Mouse (Mus musculus): ENCODE measurements around the gene Asah2. TPM values are rescaled to one million over a fixed set of nuclear protein-coding genes. Genes with fewer than 3 reads are reported as not detected.
"Not testable (repeated sequence)": the region's sequence is repeated elsewhere in the genome, so short reads cannot be mapped to it uniquely, and the experiment has no call there.

The Asah2 gene
- total RNA-seq, 2 experiments from 2014 or later = 7.2 to 7.3 TPM

DNA sequence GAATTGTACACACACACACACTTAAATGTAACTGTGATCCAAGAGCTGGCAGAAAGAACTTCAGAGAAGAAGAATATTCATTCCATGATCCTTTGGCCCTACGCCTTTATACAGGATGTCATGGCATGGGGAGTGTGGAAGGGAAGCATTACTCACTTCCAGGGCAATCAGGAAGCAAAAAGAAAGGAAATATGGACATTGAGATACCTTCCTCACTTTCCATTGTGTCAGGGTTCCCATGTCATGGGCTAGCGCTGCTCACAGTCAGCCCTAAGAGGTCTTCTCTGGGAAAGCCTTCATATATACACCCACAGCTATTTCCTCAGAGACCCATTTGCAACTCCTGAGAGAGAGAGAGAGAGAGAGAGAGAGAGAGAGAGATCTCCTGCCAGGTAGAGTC, 1.3 kb downstream of the Asah2 start:
- intact Hi-C loops (cut with DNase I) = no loop called here
- no peak for DNase-seq (ENCODE audit: low spot score in 2 of 2)

- intact Hi-C loops (cut with DNase I) = loop anchor here (5.0 kb wide), 1 partner anchor 132 kb away; no protein-coding TSS in a partner anchor
- no peak for DNase-seq (ENCODE audit: low spot score in 2 of 2)
Measured at GRCm38 (mm10) chr19:32104217-32104616, 3.8 kb downstream of the Asah2 start.

- intact Hi-C loops (cut with DNase I) = loop anchor here (5.0 kb wide), 1 partner anchor 131 kb away; no protein-coding TSS in a partner anchor
Measured at GRCm38 (mm10) chr19:32102976-32103300, 5.1 kb downstream of the Asah2 start.

DNA sequence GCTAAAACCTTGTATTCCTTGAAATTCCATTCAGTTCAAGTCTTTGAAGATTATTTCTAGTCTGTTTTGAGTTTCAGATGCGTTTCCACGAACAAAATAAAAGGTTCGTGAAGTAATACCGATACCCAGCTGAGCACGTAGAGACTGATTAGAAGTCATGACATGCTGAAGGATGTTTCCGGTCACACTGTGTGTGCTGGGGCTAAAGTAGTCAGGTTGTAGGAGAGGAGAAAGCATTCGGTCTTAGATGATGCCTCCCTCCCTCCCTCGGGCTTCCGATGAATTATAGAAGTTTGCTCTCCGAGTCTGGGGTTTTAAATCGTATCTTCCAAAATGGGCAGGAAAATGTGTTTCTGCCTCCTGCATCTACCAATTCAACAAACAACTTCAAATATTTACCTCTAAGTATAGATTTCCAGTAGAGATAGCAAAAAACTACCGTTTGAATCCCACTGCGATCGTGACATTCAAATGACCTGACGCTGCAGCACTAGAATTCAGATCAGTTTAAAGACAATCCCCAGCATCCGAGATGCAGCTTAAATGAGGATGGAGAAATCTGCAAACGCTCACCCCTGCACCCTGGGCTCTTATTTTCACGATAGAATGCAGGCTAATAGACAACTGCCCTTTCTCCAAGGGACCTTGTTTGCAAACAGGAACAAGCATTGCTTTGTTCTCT, 5.6 kb downstream of the Asah2 start:
- no peak for DNase-seq (ENCODE audit: low spot score in 2 of 2)
- intact Hi-C loops (cut with DNase I) = loop anchor here (5.0 kb wide), 1 partner anchor 130 kb away; no protein-coding TSS in a partner anchor

More at GRCm38 (mm10) chr19:32102976-32103300, 5.1 kb downstream of the Asah2 start:
- peak; percentile 35 to 41 for DNase-seq (ENCODE audit: low spot score in 2 of 2)

DNA sequence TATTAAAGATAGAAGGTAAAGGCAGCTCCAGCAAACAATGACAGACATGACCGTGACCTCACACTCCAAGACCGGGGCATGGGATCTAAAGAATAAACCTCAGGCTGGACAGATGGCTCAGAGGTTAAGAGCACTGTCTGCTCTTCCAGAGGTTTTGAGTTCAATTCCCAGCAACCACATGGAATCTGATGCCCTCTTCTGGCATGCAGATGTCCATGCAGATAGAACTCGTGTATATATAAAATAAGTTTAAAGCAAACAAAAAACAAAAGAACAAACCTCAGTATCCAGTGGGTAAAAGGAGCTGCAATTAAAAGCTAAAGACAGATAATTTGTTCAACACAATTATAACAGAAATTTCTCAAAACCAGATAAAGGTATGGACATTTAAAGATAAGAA, 9.4 kb downstream of the Asah2 start:
- intact Hi-C loops (cut with DNase I) = no loop called here
- DNase-seq (ENCODE audit: low spot score in 2 of 2) = no peak

- intact Hi-C loops (cut with DNase I) = no loop called here
- DNase-seq (ENCODE audit: low spot score in 2 of 2) = no peak
Measured at GRCm38 (mm10) chr19:32092358-32092757, 15.7 kb downstream of the Asah2 start.

DNA sequence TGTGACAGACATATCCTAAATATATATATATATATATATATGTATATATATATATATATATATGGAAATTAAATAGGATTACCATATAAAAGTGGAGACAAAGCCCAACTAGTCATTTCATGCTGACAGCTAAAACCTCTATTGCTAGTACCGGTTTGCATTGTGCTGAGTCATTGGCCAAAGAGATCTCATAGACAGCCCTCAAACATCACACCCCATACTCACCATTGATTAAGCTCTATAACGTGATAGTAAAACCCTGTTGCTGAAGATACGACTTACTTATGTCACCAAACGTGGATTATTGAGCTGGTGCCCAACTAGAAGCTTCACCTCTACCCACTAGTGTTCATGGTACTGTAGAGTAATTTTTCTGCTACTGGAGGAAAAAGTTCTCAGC, 17.2 kb downstream of the Asah2 start:
- intact Hi-C loops (cut with DNase I) = no loop called here
- no peak for DNase-seq (ENCODE audit: low spot score in 2 of 2)

GRCm38 (mm10) chr19:32088570-32088969, 19.4 kb downstream of the Asah2 start:
- DNase-seq (ENCODE audit: low spot score in 2 of 2) = no peak
- intact Hi-C loops (cut with DNase I) = no loop called here

- DNase-seq (ENCODE audit: low spot score in 2 of 2) = no peak
Measured at GRCm38 (mm10) chr19:32087736-32088470, 20.1 kb downstream of the Asah2 start.

GRCm38 (mm10) chr19:32084813-32085212, 23.2 kb downstream of the Asah2 start:
- not testable (repeated sequence) for DNase-seq (ENCODE audit: low spot score in 2 of 2)

More at GRCm38 (mm10) chr19:32087736-32088470, 20.1 kb downstream of the Asah2 start:
- intact Hi-C loops (cut with DNase I) = no loop called here

DNA sequence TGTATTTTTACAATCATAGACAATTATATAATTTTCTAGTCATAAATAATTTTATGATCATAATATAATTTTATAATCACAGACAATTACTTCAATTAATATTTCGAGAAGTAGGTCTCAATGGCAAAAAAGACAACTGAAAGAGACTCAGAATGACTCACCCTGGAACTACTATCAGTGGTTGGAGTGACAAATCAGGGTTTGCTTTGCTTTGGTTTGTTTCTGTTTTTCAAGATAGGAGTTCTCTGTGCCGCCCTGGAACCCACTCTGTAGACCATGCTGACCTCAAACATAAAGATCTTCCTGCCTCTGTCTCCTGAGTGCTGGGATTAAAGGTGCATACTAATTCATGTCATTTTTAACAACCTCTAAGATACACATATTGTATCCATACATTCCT, 37.7 kb downstream of the Asah2 start:
- intact Hi-C loops (cut with DNase I) = no loop called here
- DNase-seq (ENCODE audit: low spot score in 2 of 2) = no peak

More at GRCm38 (mm10) chr19:32084813-32085212, 23.2 kb downstream of the Asah2 start:
- intact Hi-C loops (cut with DNase I) = not testable (repeated sequence)

DNA sequence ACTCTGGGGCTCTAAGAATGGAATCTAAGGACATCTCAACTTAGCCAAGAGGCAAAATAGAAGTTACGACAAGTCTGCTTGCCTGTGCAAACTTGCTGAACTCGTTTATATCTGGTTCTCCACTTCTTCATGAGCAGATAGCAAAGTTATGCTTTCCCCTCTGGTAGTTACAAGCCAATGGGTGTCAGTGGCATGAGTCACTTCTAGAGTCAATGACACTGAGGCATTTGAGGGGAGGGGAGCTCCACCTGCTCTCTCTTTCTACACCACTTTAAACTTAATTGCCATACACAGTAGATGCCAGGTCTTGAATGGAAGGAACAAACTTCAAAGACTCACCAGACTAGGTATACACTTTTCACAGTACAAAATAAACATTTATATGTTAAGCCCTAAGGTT, 38.4 kb downstream of the Asah2 start:
- no peak for DNase-seq (ENCODE audit: low spot score in 2 of 2)
- intact Hi-C loops (cut with DNase I) = no loop called here

DNA sequence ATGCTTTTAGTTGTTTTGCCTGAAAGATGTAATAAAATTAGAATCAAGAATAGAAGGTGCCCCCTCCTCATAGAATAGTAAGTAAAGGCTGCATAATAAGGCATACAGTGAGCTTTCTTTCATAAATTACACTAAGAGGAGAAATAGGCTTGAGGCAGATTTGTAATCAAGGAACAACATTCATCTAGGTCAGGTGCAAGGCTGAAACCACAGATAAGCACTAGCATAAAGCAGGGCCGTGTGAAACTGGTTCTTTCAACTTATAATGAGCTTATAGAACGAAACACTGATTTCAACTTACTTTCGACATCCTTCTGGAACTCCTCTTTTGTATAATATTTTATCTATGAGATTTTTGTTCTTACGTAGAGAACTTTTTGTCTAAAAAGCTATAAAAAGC, 40.3 kb downstream of the Asah2 start:
- intact Hi-C loops (cut with DNase I) = no loop called here
- no peak for DNase-seq (ENCODE audit: low spot score in 2 of 2)

- DNase-seq (ENCODE audit: low spot score in 2 of 2) = no peak
- intact Hi-C loops (cut with DNase I) = no loop called here
Measured at GRCm38 (mm10) chr19:32061294-32061693, 46.7 kb downstream of the Asah2 start.

- no peak for DNase-seq (ENCODE audit: low spot score in 2 of 2)
- intact Hi-C loops (cut with DNase I) = no loop called here
Measured at GRCm38 (mm10) chr19:32056252-32056651, 51.8 kb downstream of the Asah2 start.

DNA sequence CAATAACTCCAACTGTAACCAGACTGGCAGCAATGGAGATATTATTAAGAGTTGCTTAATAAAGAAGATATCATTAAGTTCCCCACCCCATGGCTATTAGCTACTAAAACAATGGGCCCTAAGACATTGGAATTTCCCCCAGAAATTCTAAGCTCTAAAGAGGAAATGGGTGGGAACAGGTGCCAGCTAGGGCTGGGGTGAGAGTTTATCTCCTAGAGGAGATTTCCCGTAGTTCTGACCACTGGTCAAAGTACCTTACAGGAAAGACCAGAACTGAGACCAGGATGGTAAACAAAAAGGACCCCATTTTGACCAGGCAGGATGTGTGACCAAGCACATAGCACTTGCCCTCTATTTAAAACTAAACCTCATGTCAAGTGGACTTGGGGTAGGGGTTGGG, 52.3 kb downstream of the Asah2 start:
- no peak for DNase-seq (ENCODE audit: low spot score in 2 of 2)
- intact Hi-C loops (cut with DNase I) = no loop called here

DNA sequence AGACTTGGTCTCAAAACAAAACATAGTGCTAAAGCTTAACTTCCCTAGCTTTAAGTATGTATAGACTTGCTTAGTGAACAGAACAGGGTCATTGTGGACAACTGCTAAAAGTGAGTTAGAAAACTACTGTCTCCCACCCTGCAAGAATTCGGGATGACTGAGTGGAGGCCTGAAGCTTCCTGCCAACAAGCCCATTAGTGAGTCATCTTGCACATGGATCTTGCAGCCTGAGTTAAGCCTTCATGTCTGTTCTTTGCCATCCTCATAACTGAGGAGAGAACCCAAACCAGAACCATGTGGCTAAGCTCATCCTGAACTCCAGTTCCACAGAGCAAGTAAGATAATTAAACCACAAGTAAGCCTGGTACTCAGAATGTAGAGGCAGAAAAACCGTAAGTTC, 56.8 kb downstream of the Asah2 start:
- intact Hi-C loops (cut with DNase I) = no loop called here
- DNase-seq (ENCODE audit: low spot score in 2 of 2) = no peak

DNA sequence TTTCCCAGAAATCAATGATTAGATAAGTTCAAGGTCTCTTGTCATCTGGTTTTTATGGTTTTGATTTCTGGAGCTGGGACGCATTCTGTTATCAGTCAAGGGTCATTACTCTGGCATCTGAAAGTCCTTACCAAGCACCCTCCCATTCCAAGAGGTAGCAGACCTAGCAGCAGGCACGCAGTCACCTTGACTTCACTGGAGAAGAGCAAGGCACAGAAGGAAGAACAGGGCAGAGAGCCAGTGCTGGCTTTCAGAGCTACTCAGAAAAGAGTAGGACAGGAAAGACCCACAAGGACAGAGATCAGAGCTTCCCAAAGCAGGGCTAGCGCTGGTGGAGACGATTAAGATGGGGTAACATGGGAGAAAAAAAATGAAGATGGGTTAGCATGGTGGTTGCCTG, 75.1 kb downstream of the Asah2 start:
- intact Hi-C loops (cut with DNase I) = loop anchor here (5.0 kb wide), 1 partner anchor 61 kb away; no protein-coding TSS in a partner anchor
- no peak for DNase-seq (ENCODE audit: low spot score in 2 of 2)

DNA sequence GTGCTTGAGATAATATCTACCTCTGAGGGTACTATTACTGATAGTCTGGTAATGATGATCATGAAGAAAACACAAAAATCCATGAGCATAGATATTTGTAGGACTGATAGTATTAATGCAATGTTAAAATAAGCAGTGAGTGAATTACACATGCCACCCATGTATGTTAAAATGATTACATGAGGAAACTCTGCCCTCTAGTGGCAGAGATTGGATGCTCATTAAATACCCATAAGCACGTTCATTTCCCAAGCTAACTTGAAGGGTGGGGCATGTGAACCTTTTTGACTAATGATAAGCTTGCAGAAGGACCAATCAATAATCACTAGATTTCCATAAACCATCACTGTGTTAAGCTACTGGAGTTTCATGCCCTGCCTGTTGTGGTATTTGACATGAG, 77.6 kb downstream of the Asah2 start:
- DNase-seq (ENCODE audit: low spot score in 2 of 2) = peak; percentile 52 to 67
- intact Hi-C loops (cut with DNase I) = loop anchor here (5.0 kb wide), 1 partner anchor 58 kb away; no protein-coding TSS in a partner anchor

DNA sequence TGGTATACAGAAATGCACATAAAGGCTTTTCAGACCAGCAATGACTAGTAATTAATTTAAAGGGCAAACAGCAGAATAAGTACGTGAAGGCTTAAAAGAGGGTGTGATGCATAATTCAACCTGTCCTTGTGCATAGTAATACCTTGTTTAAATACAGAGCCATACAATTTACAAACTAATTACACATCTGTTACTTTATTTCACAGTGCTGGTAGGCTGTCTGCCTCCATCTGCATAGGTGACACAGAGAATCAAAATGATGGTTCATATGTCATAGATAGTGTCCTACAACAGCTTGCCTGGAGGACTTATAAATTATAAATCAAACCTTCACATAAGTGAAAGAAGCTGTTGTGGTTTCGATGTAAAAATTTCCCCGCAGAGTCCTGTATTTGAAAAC, 82.6 kb downstream of the Asah2 start:
- DNase-seq (ENCODE audit: low spot score in 2 of 2) = no peak
- intact Hi-C loops (cut with DNase I) = no loop called here

GRCm38 (mm10) chr19:32019722-32020121, 88.3 kb downstream of the Asah2 start:
- intact Hi-C loops (cut with DNase I) = no loop called here
- DNase-seq (ENCODE audit: low spot score in 2 of 2) = no peak

Data from left cerebral cortex, postnatal 25 days (tissue).